Mouse (Mus musculus): ENCODE measurements around the gene Cplx2. TPM values are rescaled to one million over a fixed set of nuclear protein-coding genes. Genes with fewer than 3 reads are reported as not detected.

Gene Cplx2
- polyA plus RNA-seq, 1 experiment from 2014 or later = 3.0 TPM

DNA sequence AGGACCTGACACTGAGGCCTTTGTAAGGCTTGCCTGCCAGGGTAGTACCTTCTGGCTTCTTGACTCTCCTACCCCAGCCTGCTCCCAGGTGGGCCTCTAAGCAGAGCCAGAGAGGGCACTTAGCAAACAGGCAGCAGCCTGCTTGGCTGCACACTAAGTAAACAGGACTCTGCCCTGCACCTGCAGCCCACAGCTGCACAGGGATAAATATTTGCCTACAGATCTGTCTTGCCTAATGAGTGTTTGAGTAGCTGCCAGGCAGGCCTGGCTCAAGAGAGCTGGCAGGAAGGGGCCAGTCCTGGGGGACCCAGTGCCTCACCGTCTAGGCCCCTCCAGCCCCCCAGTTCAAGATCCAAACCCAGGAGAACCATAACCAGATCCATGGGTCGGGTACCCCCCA, 54.1 kb downstream of the Cplx2 start:
- Histone ChIP-seq H3K4me1 (peaks cover 7% of the 10 kb centered on the region; the same call in 1 of the 2 replicates), H3K9me3 (no peaks in the 10 kb centered on the region; the same call in 1 of the 2 replicates), H3K36me3 (no peaks in the 10 kb centered on the region), H3K27ac (no peak overlapping the region), H3K27me3 (ENCODE audit: insufficient read depth, poor library complexity, severe bottlenecking) (no peaks in the 10 kb centered on the region), H3K4me3 (no peak overlapping the region)
- no peak for DNase-seq (ENCODE audit: low spot score)
- WGBS = 82% methylated on average over 2 of the region's 2 CpGs

GRCm38 (mm10) chr13:54426781-54427655, 55.9 kb downstream of the Cplx2 start:
- no peaks in the 10 kb centered on the region for H3K27me3 ChIP-seq (ENCODE audit: insufficient read depth, poor library complexity, severe bottlenecking)
- H3K9me3 ChIP-seq = no peaks in the 10 kb centered on the region; the same call in 1 of the 2 replicates
- no peak overlapping the region for H3K4me3 ChIP-seq
- peaks cover 7% of the 10 kb centered on the region; the same call in 1 of the 2 replicates for H3K4me1 ChIP-seq
- H3K27ac ChIP-seq = no peak overlapping the region
- DNase-seq (ENCODE audit: low spot score) = no peak
- no peaks in the 10 kb centered on the region for H3K36me3 ChIP-seq
- 65% methylated on average over 10 of the region's 10 CpGs for WGBS

DNA sequence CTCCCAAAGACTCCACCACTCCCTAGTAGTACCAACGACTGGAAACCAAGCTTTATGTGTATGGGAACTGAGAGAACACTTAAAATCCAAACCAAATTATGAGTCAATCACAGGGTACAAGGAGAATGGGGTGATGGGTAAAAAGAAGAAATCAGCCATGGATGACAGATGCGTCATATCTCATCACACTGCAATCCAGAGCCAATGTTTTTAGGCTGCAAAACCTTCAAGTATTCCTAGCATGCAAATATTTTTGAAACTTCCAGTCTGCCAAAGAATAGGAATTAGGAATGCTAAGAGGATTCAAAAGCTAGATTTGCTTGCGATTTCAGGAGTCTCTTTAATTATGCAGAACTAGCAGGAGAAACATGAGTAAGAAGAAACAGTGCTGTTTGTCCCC, 57.6 kb downstream of the Cplx2 start:
- Histone ChIP-seq H3K9me3 (no peaks in the 10 kb centered on the region), H3K4me1 (peaks cover 7% of the 10 kb centered on the region; the same call in 1 of the 2 replicates), H3K36me3 (no peaks in the 10 kb centered on the region), H3K4me3 (no peak overlapping the region), H3K27me3 (ENCODE audit: insufficient read depth, poor library complexity, severe bottlenecking) (no peaks in the 10 kb centered on the region), H3K27ac (no peak overlapping the region)
- DNase-seq (ENCODE audit: low spot score) = no peak
- 79% methylated on average over 3 of the region's 3 CpGs for WGBS

GRCm38 (mm10) chr13:54430051-54430450, 58.9 kb downstream of the Cplx2 start:
- no peak overlapping the region for H3K27ac ChIP-seq
- H3K4me1 ChIP-seq = peaks cover 6% of the 10 kb centered on the region; the same call in 1 of the 2 replicates
- WGBS = 53% methylated on average over 2 of the region's 2 CpGs
- no peak for DNase-seq (ENCODE audit: low spot score)
- no peaks in the 10 kb centered on the region for H3K27me3 ChIP-seq (ENCODE audit: insufficient read depth, poor library complexity, severe bottlenecking)
- H3K9me3 ChIP-seq = no peaks in the 10 kb centered on the region
- H3K4me3 ChIP-seq = no peak overlapping the region
- H3K36me3 ChIP-seq = no peaks in the 10 kb centered on the region

GRCm38 (mm10) chr13:54431161-54431560, 60.0 kb downstream of the Cplx2 start:
- H3K4me3 ChIP-seq = no peak overlapping the region
- H3K27ac ChIP-seq = no peak overlapping the region
- no peaks in the 10 kb centered on the region for H3K27me3 ChIP-seq (ENCODE audit: insufficient read depth, poor library complexity, severe bottlenecking)
- no peaks in the 10 kb centered on the region for H3K36me3 ChIP-seq
- no peaks in the 10 kb centered on the region for H3K4me1 ChIP-seq
- no peaks in the 10 kb centered on the region for H3K9me3 ChIP-seq
- WGBS = 83% methylated on average over 9 of the region's 9 CpGs
- no peak for DNase-seq (ENCODE audit: low spot score)

Other genes starting within 250 kb of the Cplx2 start
- gene Hrh2, start 179.2 kb upstream of the Cplx2 start, polyA plus RNA-seq (2016; fragmentation: Nextera tagmentation; extraction: Ambion mirVana) = 0.07 and 0.09 TPM in 2 replicates
- 117 and 141 TPM in 2 replicates for gene Thoc3, start 97.5 kb downstream of the Cplx2 start, polyA plus RNA-seq (2016; fragmentation: Nextera tagmentation; extraction: Ambion mirVana)
- 5.9 and 10.4 TPM in 2 replicates for gene Simc1, start 132.4 kb downstream of the Cplx2 start, polyA plus RNA-seq (2016; fragmentation: Nextera tagmentation; extraction: Ambion mirVana)
- gene 4833439L19Rik, start 194.1 kb downstream of the Cplx2 start, polyA plus RNA-seq (2016; fragmentation: Nextera tagmentation; extraction: Ambion mirVana) = 146 and 148 TPM in 2 replicates
- 22.8 and 30.1 TPM in 2 replicates for gene Arl10, start 203.7 kb downstream of the Cplx2 start, polyA plus RNA-seq (2016; fragmentation: Nextera tagmentation; extraction: Ambion mirVana)
- gene Nop16, start 218.7 kb downstream of the Cplx2 start, polyA plus RNA-seq (2016; fragmentation: Nextera tagmentation; extraction: Ambion mirVana) = 79.6 and 112 TPM in 2 replicates
- gene Higd2a, start 218.9 kb downstream of the Cplx2 start, polyA plus RNA-seq (2016; fragmentation: Nextera tagmentation; extraction: Ambion mirVana) = 179 and 208 TPM in 2 replicates
- gene Cltb, start 240.0 kb downstream of the Cplx2 start, polyA plus RNA-seq (2016; fragmentation: Nextera tagmentation; extraction: Ambion mirVana) = 32.1 and 36.5 TPM in 2 replicates

Data from heart, embryonic 10.5 days (tissue).